Mouse (Mus musculus) heart, adult 2 months (tissue): ENCODE results near the gene Ak7. TPM values are rescaled to one million over a fixed set of nuclear protein-coding genes. Genes with fewer than 3 reads are reported as not detected.

ENCODE experiments used
- DNase-seq, 2 experiments: peaks; one replicate each; pipeline ENCODE4 v3.0.0; 2021
- H3K27ac ChIP-seq: fragments of 200-600 bp; 2 replicates; pipeline ENCODE4 v1.8.1; 2022
- H3K27me3 ChIP-seq: fragments of 200-500 bp; 2 replicates; pipeline ENCODE4 v1.6.1; 2012; ENCODE audit warnings: mild to moderate bottlenecking, low read length, inconsistent platforms, mixed read lengths; ENCODE audit not compliant: control insufficient read depth, insufficient read depth
- H3K36me3 ChIP-seq: fragments of 200-500 bp; 2 replicates; pipeline ENCODE4 v1.6.1; 2012; ENCODE audit warnings: low read length, inconsistent platforms; ENCODE audit not compliant: control insufficient read depth, insufficient read depth
- H3K4me1 ChIP-seq: fragments of 200-500 bp; 2 replicates; pipeline ENCODE4 v1.6.1; 2011; ENCODE audit warnings: low read length; ENCODE audit not compliant: control insufficient read depth, insufficient read depth
- H3K4me3 ChIP-seq: fragments of 200-600 bp; 2 replicates; pipeline ENCODE4 v1.8.1; 2022
- H3K79me2 ChIP-seq: fragments of 200-500 bp; replicated peaks from 2 replicates; pipeline ENCODE4 v1.6.1; 2012; ENCODE audit warnings: mild to moderate bottlenecking, inconsistent platforms, low read length, moderate library complexity, mixed read lengths; ENCODE audit not compliant: control insufficient read depth, insufficient read depth
- H3K9ac ChIP-seq: fragments of 200-500 bp; 2 replicates; pipeline ENCODE4 v1.6.1; 2012; ENCODE audit warnings: low read depth, mild to moderate bottlenecking, control low read depth, inconsistent platforms, low read length, mixed read lengths
- CTCF ChIP-seq: fragments of 200-600 bp; IDR thresholded peaks from 2 replicates; pipeline ENCODE4 v1.8.1; 2022; ENCODE audit warnings: antibody characterized with exemption, mild to moderate bottlenecking, moderate library complexity
- EP300 ChIP-seq: fragments of 200-500 bp; IDR thresholded peaks from 2 replicates; pipeline ENCODE4 v1.6.1; 2011; ENCODE audit warnings: low read depth, low read length, control low read depth; ENCODE audit not compliant: insufficient read depth
- POLR2A ChIP-seq: fragments of 200-500 bp; IDR thresholded peaks from 2 replicates; pipeline ENCODE4 v1.6.1; 2011; ENCODE audit warnings: mild to moderate bottlenecking, low read depth, low read length, control low read depth; ENCODE audit not compliant: insufficient read depth
- WGBS: fragments of 180-500 bp; shearing (Covaris S2); methylation state at CpG from one replicate; pipeline ENCODE4 v1.1.7; 2018; 5-methylcytosine and 5-hydroxymethylcytosine counted together
- intact Hi-C: fragments of 180-260 bp; cut with DNase I; formaldehyde crosslinking; loops from one replicate; pipeline ENCODE4 v1.15.1; 2025
- long read RNA-seq: library from polyadenylated mRNA; stranded (forward); transcript quantifications from one replicate; pipeline ENCODE4 v2.0.0, GENCODE M21; 2021
- polyA plus RNA-seq: library from polyadenylated mRNA; depleted of rRNA; stranded (reverse); fragments of >200 nt; gene quantifications from 2 replicates; pipeline ENCODE4 v1.2.3, GENCODE M21; 2012; rRNA removed
- total RNA-seq, 2 experiments: library from RNA; stranded (reverse); gene quantifications; 2 replicates each; pipeline ENCODE4 v1.2.3; 2021

Gene Ak7
- total RNA-seq (not detected), polyA plus RNA-seq (0.61 TPM in 1 of 2 replicates, not detected in the other)
- long read RNA-seq: 0 reads

GRCm38 (mm10) chr12:105705799-105706487 lies at the start of gene Ak7:
Gene Ak7 (plus strand): TSS chr12:105705976.
- no peaks in the 10 kb centered on the region for H3K36me3 ChIP-seq
- WGBS: 15% methylated on average over 22 of the region's 22 CpGs
- peaks cover 3% of the 10 kb centered on the region; the same call in 1 of the 2 replicates for H3K4me1 ChIP-seq
- no peak within 1 kb of the TSS for H3K9ac ChIP-seq
- intact Hi-C loops: no loop called here
- TF ChIP-seq CTCF (no peak), EP300 (no peak), POLR2A (no peak)
- peak; percentile 45 to 49 for DNase-seq
- no peak within 1 kb of the TSS for H3K27ac ChIP-seq
- H3K79me2 ChIP-seq: no peaks in the 10 kb centered on the region
- H3K4me3 ChIP-seq: no peak within 1 kb of the TSS
- H3K27me3 ChIP-seq: no peaks in the 10 kb centered on the region

- Histone ChIP-seq H3K9ac (no peak overlapping the region), H3K79me2 (no peaks in the 10 kb centered on the region; the same call in none of the 2 replicates), H3K4me1 (no peaks in the 10 kb centered on the region), H3K4me3 (no peak overlapping the region), H3K27me3 (no peaks in the 10 kb centered on the region), H3K27ac (no peak overlapping the region), H3K36me3 (no peaks in the 10 kb centered on the region)
- intact Hi-C loops: no loop called here
- WGBS: 86% methylated on average over 8 of the region's 8 CpGs
- DNase-seq: no peak
- TF ChIP-seq POLR2A: no peak
- TF ChIP-seq EP300: no peak
- TF ChIP-seq CTCF: no peak
Observed at GRCm38 (mm10) chr12:105676274-105676673, 29.5 kb upstream of the Ak7 start.

- DNase-seq: no peak
- H3K27me3 ChIP-seq: no peaks in the 10 kb centered on the region
- H3K27ac ChIP-seq: no peak overlapping the region
- no peak overlapping the region for H3K4me3 ChIP-seq
- intact Hi-C loops: no loop called here
- WGBS: 92% methylated on average over 7 of the region's 7 CpGs
- 0 out of 2 replicates have a peak, but pooled peaks cover 1% of the 10 kb centered on the region for H3K4me1 ChIP-seq
- H3K79me2 ChIP-seq: peaks cover 2% of the 10 kb centered on the region
- H3K36me3 ChIP-seq: peaks cover 1% of the 10 kb centered on the region; the same call in 1 of the 2 replicates
- no peak overlapping the region for H3K9ac ChIP-seq
- TF ChIP-seq CTCF: no peak
- no peak for TF ChIP-seq EP300
- no peak for TF ChIP-seq POLR2A
Observed at GRCm38 (mm10) chr12:105678211-105678610, 27.6 kb upstream of the Ak7 start.

- 92% methylated on average over 3 of the region's 3 CpGs for WGBS
- H3K4me3 ChIP-seq: no peak overlapping the region
Observed at GRCm38 (mm10) chr12:105678762-105679161, 27.0 kb upstream of the Ak7 start.

GRCm38 (mm10) chr12:105683933-105684901 lies 21.6 kb upstream of the Ak7 start, which contains the start of gene Gskip:
Gene Gskip (plus strand): TSS chr12:105684829.
- Histone ChIP-seq H3K4me3 (peak within 1 kb of the TSS; percentile 91), H3K36me3 (peaks cover 5% of the 10 kb centered on the region), H3K79me2 (peaks cover 4% of the 10 kb centered on the region), H3K27ac (peak within 1 kb of the TSS; percentile 95), H3K27me3 (no peaks in the 10 kb centered on the region), H3K9ac (peak within 1 kb of the TSS; percentile 96), H3K4me1 (peaks cover 3% of the 10 kb centered on the region)
- TF ChIP-seq EP300 (no peak), POLR2A (no peak), CTCF (no peak)
- 1% methylated on average over 41 of the region's 41 CpGs for WGBS
- DNase-seq: peak; percentile 57 to 64
- intact Hi-C loops: loop anchor here (2.0 kb wide), 1 partner anchor 101 kb away; the partner anchor contains the start of gene Papola

More at GRCm38 (mm10) chr12:105678762-105679161, 27.0 kb upstream of the Ak7 start:
- Histone ChIP-seq H3K27me3 (no peaks in the 10 kb centered on the region), H3K9ac (no peak overlapping the region), H3K79me2 (peaks cover 3% of the 10 kb centered on the region), H3K36me3 (peaks cover 5% of the 10 kb centered on the region), H3K27ac (no peak overlapping the region), H3K4me1 (peaks cover 3% of the 10 kb centered on the region; the same call in 1 of the 2 replicates)
- DNase-seq: no peak
- no peak for TF ChIP-seq CTCF
- no peak for TF ChIP-seq POLR2A
- no peak for TF ChIP-seq EP300
- intact Hi-C loops: no loop called here
